Comparison of ENCODE assay signal across 10 mouse cellular contexts in genomic region chr6:21803483-21804340, GRCm38 (mm10). TPM values are rescaled to one million over a fixed set of nuclear protein-coding genes. Genes with fewer than 3 reads are reported as not detected.
DNase-seq lines count a peak whose midpoint lies in the region; ATAC-seq lines count a peak whose summit lies in the region.
"Had no signal": no experiment of that assay in that cellular context is flagged by ENCODE, and none has a peak within 500 bp of the region (broad histone marks: within the 10 kb centered on the region; RNA-seq: fewer than 3 reads in every experiment).

No protein-coding gene starts in this region.

- peak; percentile 91 for ATAC-seq in limb, embryonic 12.5 days (ENCODE audit: insufficient number of reproducible peaks, insufficient read depth, low FRiP score, low TSS enrichment, low read depth)
- ATAC-seq: CD4-positive, CD25-positive, alpha-beta regulatory T cell, adult 4 months had no signal

- H3K4me2 ChIP-seq in limb, embryonic 12.5 days, result no peak overlapping the region

- WGBS in heart, embryonic 10.5 days, result 84% methylated on average over 10 of the region's 10 CpGs
- 55% methylated on average over 10 of the region's 10 CpGs for WGBS in limb, embryonic 12.5 days

- no peaks in the 10 kb centered on the region for H3K4me1 ChIP-seq in heart, embryonic 10.5 days
- H3K4me1 ChIP-seq in limb, embryonic 12.5 days (replicated peaks), result peaks cover 13% of the 10 kb centered on the region

- H3K36me3 ChIP-seq in heart, embryonic 10.5 days, result peaks cover 31% of the 10 kb centered on the region
- H3K36me3 ChIP-seq in limb, embryonic 12.5 days, result peaks cover 18% of the 10 kb centered on the region

- no peak overlapping the region for H3K27ac ChIP-seq in heart, embryonic 10.5 days
- peak overlapping the region; percentile 79 for H3K27ac ChIP-seq in limb, embryonic 12.5 days

- no peak overlapping the region for H3K9ac ChIP-seq in limb, embryonic 12.5 days (replicated peaks)

- H3K4me3 ChIP-seq in heart, embryonic 10.5 days, result no peak overlapping the region
- no peak overlapping the region for H3K4me3 ChIP-seq in limb, embryonic 12.5 days (replicated peaks)

- no peaks in the 10 kb centered on the region for H3K27me3 ChIP-seq in heart, embryonic 10.5 days (ENCODE audit: insufficient read depth, poor library complexity, severe bottlenecking)
- no peaks in the 10 kb centered on the region for H3K27me3 ChIP-seq in limb, embryonic 12.5 days

- H3K9me3 ChIP-seq in heart, embryonic 10.5 days, result no peaks in the 10 kb centered on the region
- no peaks in the 10 kb centered on the region for H3K9me3 ChIP-seq in limb, embryonic 12.5 days

- DNase-seq in heart, adult 18-20 months, result peak; percentile 19 to 24
- DNase-seq in heart, embryonic 10.5 days (ENCODE audit: low spot score), result no peak
- peak; percentile 14 to 34 for DNase-seq in kidney, postnatal 4 days
- DNase-seq in kidney, postnatal 14 days, result no peak
- DNase-seq in brain, embryonic 18.5 days (ENCODE audit: low read depth, low spot score), result peak; percentile 16
- no peak for DNase-seq in urinary bladder, postnatal 25 days (ENCODE audit: low spot score)
- DNase-seq in thymus, postnatal 36 days, result no peak
- DNase-seq: thymus, adult 18-20 months had no signal

RNA-seq across cellular contexts. Expression of gene Tspan12, which starts 48.6 kb away (rescaled TPM):
- total RNA-seq in heart, adult 18-20 months (2021), result 10 to 100 TPM; 75.8 to 82.4 TPM
- 67.3 and 67.5 TPM in 2 replicates for polyA plus RNA-seq in heart, embryonic 10.5 days (2016; fragmentation: Nextera tagmentation; extraction: Ambion mirVana)
- polyA plus RNA-seq in limb, embryonic 12.5 days (2016; fragmentation: Nextera tagmentation; extraction: Ambion mirVana), result 39.0 and 40.6 TPM in 2 replicates
- polyA plus RNA-seq: CD4-positive, CD25-positive, alpha-beta regulatory T cell, adult 4 months had no signal

Comparison
In these comparisons a context has a peak if more than half of its experiments do, and no peak if none do; other contexts are left out.
1. DNase-seq: peak in heart, adult 18-20 months (2 of 2), kidney, postnatal 4 days (2 of 2) and brain, embryonic 18.5 days (single experiment); none in heart, embryonic 10.5 days (single experiment), kidney, postnatal 14 days (single experiment), urinary bladder, postnatal 25 days (single experiment) and thymus, postnatal 36 days (0 of 2).